Mouse (Mus musculus) G1E (cell line): ENCODE data around the gene Kpna3.

Experiments used
- CTCF ChIP-seq: IDR thresholded peaks from 2 replicates; pipeline ENCODE4 v1.5.1; 2012; ENCODE audit warnings: low read depth, low read length, inconsistent platforms, mixed read lengths
- GATA1 ChIP-seq: IDR thresholded peaks from 2 replicates; pipeline ENCODE4 v1.6.1; 2012; ENCODE audit warnings: borderline replicate concordance, low read length, inconsistent platforms, mixed read lengths
- POLR2AphosphoS5 ChIP-seq: IDR thresholded peaks from 2 replicates; pipeline ENCODE4 v1.6.1; 2012; ENCODE audit warnings: low read depth, low read length, inconsistent platforms; ENCODE audit not compliant: insufficient replicate concordance
- TAL1 ChIP-seq: conservative IDR thresholded peaks from 2 replicates; pipeline ENCODE4 v1.6.1; 2012; ENCODE audit warnings: low read depth, low read length, inconsistent platforms, mixed read lengths

DNA sequence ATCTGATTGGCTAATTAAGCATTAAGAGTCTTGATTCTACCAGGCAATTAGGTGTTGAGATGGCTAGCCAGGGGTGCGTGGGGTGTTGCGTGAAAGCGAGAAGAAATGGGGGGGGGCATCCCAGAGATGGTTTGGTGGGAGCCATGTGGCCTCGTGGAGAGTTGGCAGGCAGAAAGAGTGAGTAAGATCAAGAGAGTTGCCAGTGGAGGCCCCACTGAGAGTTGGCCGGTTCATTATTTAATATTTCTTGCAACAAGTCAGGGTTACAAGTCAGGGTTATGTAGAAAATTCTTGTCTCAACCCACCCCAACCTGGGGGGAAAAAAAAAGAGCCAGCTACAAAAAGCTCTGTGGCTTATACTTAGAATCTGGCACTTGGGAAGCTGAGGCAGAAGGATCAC, 24.4 kb downstream of the Kpna3 start:
- TF ChIP-seq CTCF (no peak), GATA1 (no peak), TAL1 (no peak), POLR2AphosphoS5 (no peak)
